Mouse (Mus musculus) CH12.LX (cell line): ENCODE data around the gene Emilin3. TPM values are rescaled to one million over a fixed set of nuclear protein-coding genes. Genes with fewer than 3 reads are reported as not detected.

Experiments
- DNase-seq: peaks from one replicate; pipeline ENCODE4 v3.0.0-alpha.2; 2013; ENCODE audit errors: extremely low read depth
- H3K27ac ChIP-seq: 2 replicates; pipeline ENCODE4 v1.5.1; 2012; ENCODE audit warnings: low read depth, mild to moderate bottlenecking, control low read depth, moderate library complexity; ENCODE audit not compliant: insufficient read depth
- H3K27me3 ChIP-seq: replicated peaks from 2 replicates; pipeline ENCODE3; 2012; ENCODE audit warnings: inconsistent platforms
- H3K36me3 ChIP-seq, 2 experiments: replicated peaks in 1 of 2; 2 replicates each; pipeline versions ENCODE3 to v1.6.1; 2012; ENCODE audit warnings: inconsistent platforms in 1 of 2, low read length in 1 of 2, mild to moderate bottlenecking in 1 of 2, mixed read lengths in 1 of 2, moderate library complexity in 1 of 2; ENCODE audit not compliant: control insufficient read depth in 1 of 2, insufficient read depth in 1 of 2
- H3K4me1 ChIP-seq, 2 experiments: 2 replicates each; pipeline ENCODE4 v1.6.1; 2012; ENCODE audit warnings: inconsistent platforms in 1 of 2, moderate library complexity in 1 of 2; ENCODE audit not compliant: insufficient read depth in 2 of 2, control insufficient read depth in 1 of 2
- H3K4me2 ChIP-seq: 2 replicates; pipeline ENCODE4 v1.6.1; 2012; ENCODE audit warnings: low read depth, mild to moderate bottlenecking, control low read depth; ENCODE audit not compliant: poor library complexity, insufficient read depth, severe bottlenecking
- H3K4me3 ChIP-seq, 3 experiments: fragments of 150-350 bp in 1 of 3; sonication (generic) in 1 of 3; replicated peaks in 1 of 3; 2 replicates each; pipeline versions ENCODE3 to v1.5.1; 2011 to 2012; ENCODE audit warnings: low read depth in 2 of 3, low read length in 2 of 3, mild to moderate bottlenecking in 2 of 3, moderate library complexity in 2 of 3, control low read depth in 1 of 3, improper control_type of control experiment in 1 of 3, inconsistent platforms in 1 of 3, mixed read lengths in 1 of 3; ENCODE audit not compliant: poor library complexity in 1 of 3
- H3K79me2 ChIP-seq: replicated peaks from 2 replicates; pipeline ENCODE4 v1.6.1; 2012; ENCODE audit warnings: mild to moderate bottlenecking, moderate library complexity; ENCODE audit not compliant: control insufficient read depth, poor library complexity, insufficient read depth, severe bottlenecking; ENCODE audit errors: extremely low read depth
- H3K9ac ChIP-seq: 2 replicates; pipeline ENCODE4 v1.6.1; 2012; ENCODE audit warnings: low read depth, mild to moderate bottlenecking, control low read depth, moderate library complexity; ENCODE audit not compliant: insufficient read depth
- H3K9me3 ChIP-seq: replicated peaks from 2 replicates; pipeline ENCODE3; 2012; ENCODE audit warnings: low read length, inconsistent platforms, mixed read lengths
- CTCF ChIP-seq, 2 experiments: IDR thresholded peaks in 1 of 2; conservative IDR thresholded peaks in 1 of 2; 2 replicates each; pipeline ENCODE4 v1.5.1; 2011 to 2012; ENCODE audit warnings: low read depth in 2 of 2, low read length in 2 of 2, improper control_type of control experiment in 1 of 2, inconsistent platforms in 1 of 2, mild to moderate bottlenecking in 1 of 2, moderate library complexity in 1 of 2
- GABPA ChIP-seq: IDR thresholded peaks from 2 replicates; pipeline ENCODE4 v1.6.1; 2012; ENCODE audit warnings: low read depth, low read length, improper control_type of control experiment, inconsistent platforms; ENCODE audit not compliant: insufficient replicate concordance
- IRF4 ChIP-seq: IDR thresholded peaks from 2 replicates; pipeline ENCODE4 v1.6.1; 2014; ENCODE audit warnings: low read depth, mild to moderate bottlenecking, inconsistent platforms, low read length, improper control_type of control experiment
- JUN ChIP-seq: IDR thresholded peaks from 2 replicates; pipeline ENCODE4 v1.6.1; 2011; ENCODE audit warnings: low read depth, mild to moderate bottlenecking, low read length, improper control_type of control experiment, moderate library complexity; ENCODE audit not compliant: insufficient read depth
- JUND ChIP-seq: conservative IDR thresholded peaks from 2 replicates; pipeline ENCODE4 v1.6.1; 2011; ENCODE audit warnings: low read depth, low read length, improper control_type of control experiment
- KAT2A ChIP-seq: IDR thresholded peaks from 2 replicates; pipeline ENCODE4 v1.6.1; 2012; ENCODE audit warnings: low read length, improper control_type of control experiment, inconsistent platforms; ENCODE audit not compliant: insufficient replicate concordance
- MAX ChIP-seq: IDR thresholded peaks from 2 replicates; pipeline ENCODE4 v1.6.1; 2011; ENCODE audit warnings: low read length, improper control_type of control experiment
- MEF2A ChIP-seq: IDR thresholded peaks from 2 replicates; pipeline ENCODE4 v1.6.1; 2014; ENCODE audit warnings: low read depth, mild to moderate bottlenecking, inconsistent platforms, low read length, improper control_type of control experiment, borderline replicate concordance
- MXI1 ChIP-seq: IDR thresholded peaks from 2 replicates; pipeline ENCODE4 v1.6.1; 2011; ENCODE audit warnings: mild to moderate bottlenecking, low read depth, low read length, improper control_type of control experiment
- MYC ChIP-seq: IDR thresholded peaks from 2 replicates; pipeline ENCODE4 v1.6.1; 2011; ENCODE audit warnings: low read depth, mild to moderate bottlenecking, improper control_type of control experiment, low read length
- PAX5 ChIP-seq: IDR thresholded peaks from 2 replicates; pipeline ENCODE4 v1.6.1; 2012; ENCODE audit warnings: low read length, inconsistent platforms, mixed read lengths
- TCF12 ChIP-seq: IDR thresholded peaks from 2 replicates; pipeline ENCODE4 v1.6.1; 2014; ENCODE audit warnings: low read depth, mild to moderate bottlenecking, inconsistent platforms, low read length, improper control_type of control experiment
- USF1 ChIP-seq: IDR thresholded peaks from 2 replicates; pipeline ENCODE4 v1.6.1; 2014; ENCODE audit warnings: low read depth, mild to moderate bottlenecking, inconsistent platforms, low read length, improper control_type of control experiment
- USF2 ChIP-seq: conservative IDR thresholded peaks from 2 replicates; pipeline ENCODE4 v1.6.1; 2011; ENCODE audit warnings: low read depth, low read length, improper control_type of control experiment
- ZKSCAN1 ChIP-seq: IDR thresholded peaks from 2 replicates; pipeline ENCODE4 v1.6.1; 2012; ENCODE audit warnings: low read depth, inconsistent platforms, low read length, improper control_type of control experiment, borderline replicate concordance
- ZNF384 ChIP-seq: IDR thresholded peaks from 2 replicates; pipeline ENCODE4 v1.6.1; 2012; ENCODE audit warnings: low read depth, low read length, improper control_type of control experiment, inconsistent platforms
- dilution Hi-C: fragments of 300-500 bp; cut with MboI; formaldehyde crosslinking; loops from 2 replicates; pipeline ENCODE4 v1.14.3; 2020; ENCODE audit warnings: low sequenced_read_pairs; ENCODE audit not compliant: extremely low pct_unique_long_range_greater_than_20kb, extremely low pct_ligation_motif_present
- in situ Hi-C: fragments of 300-500 bp; cut with MboI; formaldehyde crosslinking; loops from 3 replicates; pipeline ENCODE4 v1.14.3; 2019; ENCODE audit warnings: low sequenced_read_pairs, low pct_ligation_motif_present, low pct_unique_long_range_greater_than_20kb, mixed read lengths
- polyA plus RNA-seq: library from polyadenylated mRNA; unstranded; fragments of >175 nt; gene quantifications from 2 replicates; pipeline ENCODE4 v1.2.1, GENCODE M21; 2012; ENCODE audit warnings: low read depth; ENCODE audit not compliant: insufficient read length
- total RNA-seq, 2 experiments: library from RNA; depleted of rRNA; stranded (reverse); fragments of 300-350 nt in 1 of 2; fragments of >200 nt in 1 of 2; gene quantifications; 2 replicates each; pipeline ENCODE4 v1.2.3; 2012 to 2014

Gene Emilin3
- total and polyA plus RNA-seq, 3 experiments = not detected

DNA sequence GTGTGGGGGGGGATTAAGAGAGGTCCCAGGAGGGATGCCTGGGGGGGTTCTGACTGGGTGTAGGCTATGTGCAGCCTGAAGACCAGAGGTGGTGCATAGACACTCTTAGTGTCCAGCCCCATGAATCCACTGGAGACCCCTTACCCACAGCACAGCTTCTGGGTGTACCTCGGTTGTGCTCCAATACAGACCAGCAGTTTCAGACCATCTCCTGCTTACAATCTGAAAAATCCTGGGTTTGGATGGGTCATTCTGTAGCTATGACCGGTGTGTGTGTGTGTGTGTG is 6.7 kb upstream of the Emilin3 start:
- Histone ChIP-seq H3K4me1 (peaks cover 7 to 52% of the 10 kb centered on the region in 2 experiments; a peak in 3 of 4 replicates), H3K4me3 (no peak overlapping the region), H3K36me3 (no peaks in the 10 kb centered on the region), H3K9ac (no peak overlapping the region), H3K27ac (no peak overlapping the region), H3K79me2 (no peaks in the 10 kb centered on the region), H3K27me3 (no peaks in the 10 kb centered on the region), H3K4me2 (no peak overlapping the region), H3K9me3 (no peaks in the 10 kb centered on the region)
- dilution Hi-C loops (no loop called here), in situ Hi-C loops (no loop called here)
- TF ChIP-seq ZNF384 (no peak), IRF4 (no peak), USF2 (no peak), MEF2A (no peak), KAT2A (no peak), JUND (no peak), CTCF (conservative IDR thresholded peaks at IDR 0.05 in 1 of 2, IDR thresholded peaks at IDR 0.05 in 1 of 2; ENCODE audit: low read depth in 2 of 2, low read length in 2 of 2) (no peak), TCF12 (no peak), PAX5 (no peak), MXI1 (no peak), ZKSCAN1 (no peak), JUN (no peak), MAX (no peak), MYC (no peak), GABPA (no peak)
- no peak for DNase-seq

DNA sequence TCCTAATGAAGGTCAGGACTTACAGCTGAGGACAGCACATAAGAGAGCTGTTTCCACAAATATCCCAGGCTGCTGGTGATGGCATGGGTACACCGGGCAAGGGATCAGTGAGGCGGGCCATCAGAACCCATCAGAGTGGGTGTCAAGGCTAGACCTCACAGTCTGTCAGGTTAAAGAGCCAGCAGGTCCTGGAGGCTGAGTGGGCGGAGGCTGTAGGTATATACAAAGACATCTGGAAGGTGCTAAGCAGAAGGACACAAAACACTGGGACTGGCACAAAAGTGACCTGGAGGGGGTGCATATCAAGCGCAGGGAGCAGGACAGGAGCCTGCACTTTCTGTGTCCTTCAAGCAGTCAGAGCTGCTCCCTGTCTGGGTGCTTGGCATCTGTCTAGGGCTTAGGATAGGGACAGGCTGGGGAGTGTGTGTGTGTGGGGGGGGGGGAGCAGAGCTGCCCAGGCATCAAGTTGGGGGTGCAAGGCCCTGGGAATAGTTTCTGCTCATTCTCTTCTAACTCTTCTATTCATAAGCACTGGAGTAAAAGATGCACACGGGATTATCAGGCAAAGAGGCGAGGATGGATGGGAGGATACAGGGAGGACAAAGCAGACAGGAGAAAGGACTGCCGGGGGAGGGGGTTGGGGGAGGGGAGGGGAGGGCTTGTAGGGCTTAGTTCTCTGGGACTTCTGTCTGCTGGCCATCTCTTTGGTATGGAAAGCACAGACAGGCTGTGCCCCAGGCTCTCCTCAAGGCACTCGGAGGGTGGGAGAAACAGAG is 6.2 kb upstream of the Emilin3 start:
- H3K9ac ChIP-seq = no peak overlapping the region

More for the DNA sequence above, 6.2 kb upstream of the Emilin3 start:
- H3K36me3 ChIP-seq = no peaks in the 10 kb centered on the region
- dilution Hi-C loops = no loop called here
- no peak for DNase-seq
- no peak overlapping the region for H3K4me3 ChIP-seq
- no peak for TF ChIP-seq GABPA
- no peak for TF ChIP-seq TCF12
- no peak for TF ChIP-seq IRF4
- no peak for TF ChIP-seq USF1
- in situ Hi-C loops = no loop called here
- no peaks in the 10 kb centered on the region for H3K27me3 ChIP-seq
- no peak overlapping the region for H3K27ac ChIP-seq
- peaks cover 7 to 49% of the 10 kb centered on the region in 2 experiments; a peak in 3 of 4 replicates for H3K4me1 ChIP-seq
- H3K4me2 ChIP-seq = no peak overlapping the region
- H3K79me2 ChIP-seq = no peaks in the 10 kb centered on the region
- H3K9me3 ChIP-seq = no peaks in the 10 kb centered on the region
